Mouse (Mus musculus): ENCODE measurements at regions not wholly inside any gene's neighbourhood (a gene's known extent, or its start where the extent isn't known, plus 50 kb on each side); places are given as distances from the start of the nearest gene placed in this dataset.

DNA sequence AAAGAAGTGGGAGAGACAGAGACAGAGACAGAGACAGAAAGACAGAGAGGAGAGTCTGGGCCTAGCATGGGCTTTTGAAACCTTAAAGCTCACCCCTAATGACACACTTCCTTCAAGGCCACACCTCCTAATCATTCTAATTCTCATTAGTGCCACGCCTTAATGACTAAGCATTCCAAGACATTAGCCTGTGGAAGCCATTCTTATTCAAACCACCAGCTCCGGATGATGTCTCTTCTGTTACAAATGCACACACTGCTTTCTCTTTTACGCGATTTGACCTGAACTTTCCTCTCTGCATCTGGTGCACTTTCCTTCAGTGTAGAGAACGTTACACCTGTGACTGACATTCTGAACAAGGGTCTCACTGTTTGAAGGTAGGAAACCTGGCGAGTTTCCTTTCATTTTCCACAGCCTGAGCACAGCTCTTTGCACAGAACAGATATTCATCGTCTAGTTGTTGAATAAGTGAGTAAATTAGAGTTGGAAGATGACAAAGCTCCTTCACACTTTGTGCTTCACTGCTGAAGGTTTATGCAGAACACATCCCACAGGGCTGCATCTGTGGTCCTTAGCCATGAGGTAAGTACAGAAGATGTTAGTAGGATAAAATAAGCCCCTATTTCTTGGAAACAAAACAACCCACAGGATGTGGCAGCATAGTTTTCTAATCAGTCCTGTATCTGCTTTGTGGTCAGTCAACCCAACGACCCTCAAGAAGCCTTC, 116.8 kb downstream of the Faxc start:
- DNase-seq = no peak

GRCm38 (mm10) chr4:22066785-22067433, 135.8 kb downstream of the Faxc start:
- DNase-seq = no peak

GRCm38 (mm10) chr4:22067678-22068299, 136.7 kb downstream of the Faxc start:
- DNase-seq = no peak

- DNase-seq = no peak
Measured at GRCm38 (mm10) chr4:22088209-22088787, 157.2 kb downstream of the Faxc start.

- no peak for DNase-seq
Measured at GRCm38 (mm10) chr4:22089637-22090041, 158.5 kb downstream of the Faxc start.

DNA sequence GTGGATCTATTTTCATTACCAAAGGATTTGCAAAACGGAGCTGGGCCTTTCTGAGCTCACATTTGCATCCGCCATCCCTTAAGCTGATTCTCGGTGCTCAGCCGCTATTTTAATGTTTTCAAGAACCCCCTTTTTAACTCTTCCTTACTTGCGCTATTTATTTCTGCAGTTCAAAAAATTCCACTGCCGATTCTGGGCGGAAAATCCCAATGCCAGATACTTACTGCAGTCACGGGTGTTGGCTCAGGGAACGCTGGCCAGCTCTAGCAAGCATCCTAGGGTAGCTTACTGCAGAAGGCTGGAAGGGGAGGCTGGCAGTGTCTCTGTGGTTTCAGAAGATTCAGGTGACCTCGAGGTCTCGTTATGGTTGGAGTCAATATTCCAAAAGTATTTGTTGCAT, 159.4 kb downstream of the Faxc start:
- DNase-seq = no peak

DNA sequence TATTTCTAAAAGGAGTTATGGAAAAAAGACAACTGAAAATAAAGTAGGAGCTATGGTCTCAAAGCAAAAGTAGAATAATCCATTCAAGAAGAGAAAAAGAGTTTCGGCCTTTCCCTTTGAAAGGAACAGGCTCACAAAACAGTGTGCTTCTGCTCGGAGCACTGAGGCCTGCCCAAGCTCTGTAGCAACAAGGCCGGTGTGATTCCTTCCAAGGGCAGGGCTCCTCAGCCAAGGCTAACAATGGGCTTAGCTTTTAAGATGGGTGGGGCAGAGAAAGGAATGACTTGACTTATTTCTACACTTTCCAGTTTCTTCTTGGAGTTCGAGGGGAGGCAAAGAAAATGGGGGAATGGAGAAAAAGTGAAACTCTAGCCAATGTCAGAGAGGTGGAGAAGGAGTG, 161.4 kb downstream of the Faxc start:
- DNase-seq = no peak

GRCm38 (mm10) chr4:22095257-22096031, 164.3 kb downstream of the Faxc start:
- no peak for DNase-seq

GRCm38 (mm10) chr4:22098605-22099004, 167.5 kb downstream of the Faxc start:
- DNase-seq = no peak

DNA sequence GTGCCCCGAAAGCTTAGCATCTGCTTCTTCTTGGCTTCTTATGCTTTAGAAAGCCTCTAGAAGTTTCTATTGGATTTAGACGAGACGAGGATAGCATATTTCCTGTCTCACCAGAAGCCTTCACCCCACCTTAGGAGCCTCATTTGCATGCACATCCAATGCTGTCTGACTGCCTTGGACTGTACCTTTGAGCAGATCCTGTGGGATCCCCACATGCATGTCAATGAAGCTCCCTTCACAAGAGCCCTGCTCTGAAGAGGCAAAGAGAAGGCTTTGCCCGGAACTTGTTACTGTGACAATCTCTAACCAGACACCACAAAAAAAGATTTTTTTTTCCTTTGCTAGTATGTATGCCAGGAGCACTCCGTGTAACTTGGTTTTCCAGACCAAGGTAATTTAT, 171.3 kb downstream of the Faxc start:
- no peak for DNase-seq

DNA sequence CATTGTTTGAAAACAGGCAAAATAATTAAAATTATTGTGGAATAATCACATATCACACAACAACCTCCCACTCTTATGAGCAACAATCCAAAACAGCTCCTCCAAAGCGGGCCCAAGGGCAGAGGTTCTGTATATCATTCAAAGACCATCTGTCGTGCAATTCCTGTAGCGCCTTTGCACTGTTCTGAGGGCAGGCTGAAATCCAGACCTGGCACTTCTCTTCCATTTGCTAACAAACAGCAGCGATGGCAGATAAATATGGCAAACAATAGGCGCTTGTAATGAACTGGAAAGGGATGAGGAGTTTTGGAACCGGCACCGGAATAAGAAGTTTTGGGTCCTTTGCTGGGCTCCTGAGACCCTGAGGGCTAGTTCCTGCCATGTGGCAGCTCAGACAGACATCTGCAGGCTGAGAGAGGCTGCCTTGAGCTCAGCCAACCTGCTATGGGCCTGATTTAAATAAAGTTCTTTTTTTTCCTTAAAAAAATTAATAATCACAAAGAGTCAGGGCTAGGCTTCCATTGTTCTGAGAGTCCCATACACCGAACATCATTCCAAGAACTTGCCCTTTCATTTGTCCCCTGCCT, 172.0 kb downstream of the Faxc start:
- DNase-seq = no peak

DNA sequence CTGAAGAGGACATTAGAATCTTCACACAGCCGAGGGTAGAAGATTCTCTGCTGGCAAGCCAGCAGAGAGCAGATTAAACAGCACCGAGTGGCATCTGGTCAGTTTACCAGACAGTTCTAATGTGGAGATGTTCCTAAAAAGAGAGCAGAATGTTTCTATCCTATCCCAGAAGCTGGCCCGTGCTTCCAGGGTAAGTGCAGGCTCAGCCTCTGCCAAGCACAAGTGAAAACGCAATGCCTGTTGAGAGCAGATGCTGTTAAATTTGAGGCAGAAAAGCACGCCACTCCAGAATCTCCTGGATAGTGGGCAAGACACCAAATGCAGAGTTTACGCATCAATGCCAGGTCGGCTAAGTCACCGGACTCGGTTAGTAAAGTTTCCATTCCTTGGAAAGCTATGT, 175.8 kb downstream of the Faxc start:
- DNase-seq = no peak

DNA sequence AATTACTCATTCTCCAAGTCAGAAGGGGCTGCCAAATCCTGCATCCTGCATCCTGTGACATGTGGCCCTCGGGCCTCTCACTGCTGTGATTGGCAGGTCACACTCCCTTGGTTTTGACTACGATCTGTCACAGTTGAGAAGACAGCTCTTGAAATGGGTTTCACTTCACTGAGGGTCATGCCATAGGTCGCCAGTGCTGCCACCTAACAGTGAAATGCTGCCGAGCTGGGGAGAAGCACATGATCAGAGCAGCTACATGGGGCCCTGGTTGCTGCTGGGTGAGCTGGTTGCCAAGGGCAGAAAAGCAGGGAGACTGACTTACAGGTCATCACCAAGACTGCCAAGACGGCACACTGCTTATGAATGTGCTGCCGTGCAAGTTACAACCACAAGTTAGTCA, 178.3 kb downstream of the Faxc start:
- no peak for DNase-seq

GRCm38 (mm10) chr4:22110400-22110799, 179.3 kb downstream of the Faxc start:
- DNase-seq = no peak

- no peak for DNase-seq
Measured at GRCm38 (mm10) chr4:22112209-22112608, 181.1 kb downstream of the Faxc start.

DNA sequence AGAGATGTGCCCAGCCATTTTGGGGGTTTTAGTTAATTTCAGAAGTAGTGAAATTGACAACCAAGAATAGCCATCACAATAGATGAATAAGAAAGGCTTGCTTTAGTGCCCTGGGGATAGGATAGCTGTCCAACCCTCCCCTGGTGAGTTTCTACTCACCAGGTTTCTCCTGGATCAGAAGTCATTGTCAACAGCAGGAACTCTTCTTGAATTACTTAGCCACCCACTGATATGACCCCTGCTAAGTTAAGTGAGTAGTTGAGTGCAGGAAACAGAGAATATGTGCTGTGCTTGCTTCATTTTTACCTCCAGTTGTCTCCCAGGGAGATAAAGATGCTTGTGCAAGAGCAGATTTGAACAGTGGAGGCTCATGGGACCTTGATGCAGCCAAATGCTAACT, 183.3 kb downstream of the Faxc start:
- DNase-seq = no peak

- no peak for DNase-seq
Measured at GRCm38 (mm10) chr4:22119877-22120276, 188.7 kb downstream of the Faxc start.

GRCm38 (mm10) chr4:22120953-22121352, 189.8 kb downstream of the Faxc start:
- DNase-seq = no peak

DNA sequence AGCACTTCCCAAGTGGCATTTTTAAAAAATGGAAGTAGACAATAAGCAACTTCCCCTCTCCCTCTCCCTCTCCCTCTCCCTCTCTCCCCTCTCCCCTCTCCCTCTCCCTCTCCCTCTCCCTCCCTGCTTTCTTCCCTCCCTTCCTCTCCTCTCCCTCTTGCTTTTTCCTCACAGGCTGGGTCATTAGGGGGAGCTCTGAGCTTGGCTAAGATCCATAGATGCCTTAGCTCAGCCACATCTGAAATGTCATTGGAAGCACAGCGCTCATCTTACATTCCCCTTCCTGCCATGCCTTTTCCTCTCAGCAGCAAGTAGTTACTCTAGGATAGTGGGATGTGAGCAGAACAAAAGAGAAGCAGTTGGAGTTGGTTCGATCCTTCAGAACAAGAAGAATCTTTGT, 190.3 kb downstream of the Faxc start:
- no peak for DNase-seq

DNA sequence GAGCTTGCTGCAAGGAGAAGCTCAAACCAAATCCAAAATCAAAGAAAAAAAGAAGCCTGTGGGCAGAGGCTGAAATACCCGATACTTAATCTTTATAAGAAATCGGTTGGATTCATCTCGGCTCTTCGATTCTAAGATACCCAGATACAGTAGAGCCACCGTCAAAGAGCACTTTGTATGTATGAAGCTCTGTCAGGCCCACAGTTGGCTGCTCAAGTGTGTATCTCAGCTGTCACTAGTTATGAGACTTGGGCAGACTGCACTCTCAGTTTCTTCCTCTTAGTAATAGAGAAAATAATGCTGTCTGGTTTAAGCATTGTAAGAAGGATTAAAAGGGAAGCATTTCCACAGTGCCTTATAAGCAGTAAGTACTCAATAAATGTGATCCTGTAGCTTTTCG, 193.7 kb downstream of the Faxc start:
- DNase-seq = no peak

DNA sequence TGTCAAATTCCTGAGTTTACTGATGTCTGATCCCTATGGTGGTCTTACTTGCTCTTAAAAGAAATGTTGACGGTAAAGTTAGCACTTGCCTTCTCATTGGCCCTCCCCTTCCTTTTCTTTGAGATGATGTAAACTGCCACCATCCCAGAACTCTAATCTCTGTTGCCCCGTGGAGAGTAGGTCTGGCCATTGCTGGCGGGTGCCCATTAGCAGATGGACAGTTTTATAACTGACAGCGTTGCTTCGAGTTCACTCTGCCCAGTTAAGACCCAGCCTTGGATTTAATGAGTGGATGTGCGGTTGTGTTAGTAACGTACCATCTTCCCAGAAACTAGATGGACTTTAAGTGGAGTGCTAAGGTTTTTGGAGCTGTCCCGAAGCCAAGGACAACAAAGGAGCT, 199.4 kb downstream of the Faxc start:
- DNase-seq = no peak
